ENCODE assay signal across 34 mouse cellular contexts in the genomic region with DNA sequence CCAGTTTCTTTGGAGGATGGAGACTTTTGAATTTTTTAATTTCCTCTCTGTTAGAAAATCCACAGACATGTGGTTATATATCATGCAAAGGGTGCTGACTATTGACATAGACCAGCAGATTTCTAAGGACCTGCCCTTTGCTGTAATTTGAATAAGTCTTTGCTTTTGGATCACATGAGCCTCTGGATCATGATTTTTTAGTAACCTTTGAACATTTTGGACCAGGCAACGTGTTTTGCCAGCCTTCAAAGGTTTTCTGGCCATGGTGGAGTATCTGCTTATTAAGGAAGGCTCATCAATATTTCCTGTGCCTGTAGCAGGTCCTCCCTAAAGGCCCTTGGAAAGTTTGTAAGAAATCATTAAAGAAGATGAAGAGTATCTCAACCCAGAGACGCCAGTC.
"Had no signal": no experiment of that assay in that cellular context is flagged by ENCODE, and none has a peak within 500 bp of the region (broad histone marks: within the 10 kb centered on the region; RNA-seq: fewer than 3 reads in every experiment).

No protein-coding gene starts in this region.

- H3K36me3 ChIP-seq: heart, embryonic 10.5 days; heart, embryonic 15.5 days; hindbrain, embryonic 10.5 days; hindbrain, embryonic 12.5 days; hindbrain, embryonic 13.5 days; hindbrain, embryonic 15.5 days; intestine, embryonic 15.5 days; kidney, embryonic 15.5 days had no signal

- ATAC-seq: hindbrain, embryonic 16.5 days; hindbrain, postnatal 0 days; inflammation-experienced regulatory T-cells, adult 6 months; intestine, embryonic 15.5 days; intestine, embryonic 16.5 days; intestine, postnatal 0 days had no signal

- H3K9ac ChIP-seq: heart, embryonic 12.5 days; heart, embryonic 13.5 days; heart, embryonic 15.5 days; hindbrain, embryonic 12.5 days; hindbrain, embryonic 13.5 days; hindbrain, embryonic 14.5 days; hindbrain, embryonic 15.5 days; intestine, embryonic 15.5 days; kidney, embryonic 15.5 days had no signal

- H3K27me3 ChIP-seq: heart, embryonic 12.5 days; heart, embryonic 13.5 days; heart, embryonic 15.5 days; hindbrain, embryonic 12.5 days; hindbrain, embryonic 13.5 days; hindbrain, embryonic 15.5 days; intestine, embryonic 15.5 days; kidney, embryonic 15.5 days had no signal

- DNase-seq: heart, postnatal 10 days; heart, postnatal 14 days; heart, postnatal 36 days; heart, postnatal 4 days; kidney, adult 11 months; kidney, adult 18-20 months; kidney, adult 8-10 months; kidney, adult 9 months; kidney, postnatal 10 days; kidney, postnatal 14 days; kidney, postnatal 25 days; kidney, postnatal 36 days; kidney, postnatal 4 days; layer of hippocampus, adult 9-11 months; layer of hippocampus, postnatal 36 days had no signal

- H3K4me1 ChIP-seq: heart, embryonic 10.5 days; heart, embryonic 12.5 days; heart, embryonic 15.5 days; hindbrain, embryonic 10.5 days; hindbrain, embryonic 12.5 days; hindbrain, embryonic 13.5 days; hindbrain, embryonic 15.5 days; intestine, embryonic 15.5 days; kidney, embryonic 15.5 days had no signal

- H3K9me3 ChIP-seq: heart, embryonic 10.5 days; heart, embryonic 12.5 days; heart, embryonic 13.5 days; heart, embryonic 15.5 days; hindbrain, embryonic 10.5 days; hindbrain, embryonic 12.5 days; hindbrain, embryonic 13.5 days; hindbrain, embryonic 15.5 days; intestine, embryonic 15.5 days; kidney, embryonic 15.5 days had no signal

- H3K4me3 ChIP-seq: heart, embryonic 10.5 days; heart, embryonic 12.5 days; heart, embryonic 13.5 days; heart, embryonic 15.5 days; hindbrain, embryonic 10.5 days; hindbrain, embryonic 12.5 days; hindbrain, embryonic 13.5 days; hindbrain, embryonic 15.5 days; intestine, embryonic 15.5 days; kidney, embryonic 15.5 days; layer of hippocampus, adult 2 months had no signal

- H3K4me2 ChIP-seq: heart, embryonic 11.5 days; heart, embryonic 12.5 days; heart, embryonic 13.5 days; heart, embryonic 15.5 days; hindbrain, embryonic 12.5 days; hindbrain, embryonic 13.5 days; hindbrain, embryonic 14.5 days; hindbrain, embryonic 15.5 days; intestine, embryonic 15.5 days; kidney, embryonic 15.5 days had no signal

- H3K27ac ChIP-seq: heart, embryonic 10.5 days; heart, embryonic 13.5 days; heart, embryonic 15.5 days; hindbrain, embryonic 10.5 days; hindbrain, embryonic 12.5 days; hindbrain, embryonic 13.5 days; hindbrain, embryonic 14.5 days; hindbrain, embryonic 15.5 days; hindbrain, postnatal 0 days; intestine, embryonic 15.5 days; kidney, embryonic 15.5 days; kidney, postnatal 0 days; layer of hippocampus, adult 2 months had no signal
